Mouse (Mus musculus) testis, adult 2 months (tissue): ENCODE results near the gene Slc12a8.
"Not testable (repeated sequence)": the region's sequence is repeated elsewhere in the genome, so short reads cannot be mapped to it uniquely, and the experiment has no call there.

Experiments used
- CTCF ChIP-seq: fragments of 200-500 bp; IDR thresholded peaks from 2 replicates; pipeline ENCODE4 v1.5.1; 2012; ENCODE audit warnings: low read depth, mild to moderate bottlenecking, inconsistent platforms, low read length, moderate library complexity; ENCODE audit not compliant: control insufficient read depth, insufficient read depth, insufficient replicate concordance
- POLR2A ChIP-seq: fragments of 200-500 bp; IDR thresholded peaks from 2 replicates; pipeline ENCODE4 v1.6.1; 2012; ENCODE audit warnings: low read depth, mild to moderate bottlenecking, inconsistent platforms, low read length, moderate library complexity; ENCODE audit not compliant: control insufficient read depth

DNA sequence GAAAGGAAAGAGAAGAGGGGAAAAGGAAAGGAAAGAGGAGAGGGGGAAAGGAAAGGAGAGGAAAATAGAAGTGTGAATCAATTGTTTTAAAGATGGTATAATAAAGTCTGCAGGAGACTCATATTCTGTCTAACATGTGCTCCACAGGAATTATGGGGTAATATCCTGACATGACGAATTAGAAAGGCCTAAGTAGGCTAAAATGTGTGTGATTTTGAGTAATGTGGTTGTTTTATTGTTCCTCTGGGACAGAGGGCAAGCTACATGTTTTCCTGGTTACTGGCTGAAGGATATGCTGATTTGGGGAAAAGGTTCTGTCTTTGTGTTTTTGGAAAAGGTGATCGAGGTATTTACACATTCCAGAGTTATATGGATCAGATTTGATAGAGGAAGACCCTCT is 7.9 kb upstream of the Slc12a8 start:
- not testable (repeated sequence) for TF ChIP-seq POLR2A, CTCF
